Mouse (Mus musculus): ENCODE results near the gene Tmem259. TPM values are rescaled to one million over a fixed set of nuclear protein-coding genes. Genes with fewer than 3 reads are reported as not detected.

Gene Tmem259
- polyA plus RNA-seq, 3 experiments from 2014 or later = 2.0 to 2.5 (median 2.0) TPM

DNA sequence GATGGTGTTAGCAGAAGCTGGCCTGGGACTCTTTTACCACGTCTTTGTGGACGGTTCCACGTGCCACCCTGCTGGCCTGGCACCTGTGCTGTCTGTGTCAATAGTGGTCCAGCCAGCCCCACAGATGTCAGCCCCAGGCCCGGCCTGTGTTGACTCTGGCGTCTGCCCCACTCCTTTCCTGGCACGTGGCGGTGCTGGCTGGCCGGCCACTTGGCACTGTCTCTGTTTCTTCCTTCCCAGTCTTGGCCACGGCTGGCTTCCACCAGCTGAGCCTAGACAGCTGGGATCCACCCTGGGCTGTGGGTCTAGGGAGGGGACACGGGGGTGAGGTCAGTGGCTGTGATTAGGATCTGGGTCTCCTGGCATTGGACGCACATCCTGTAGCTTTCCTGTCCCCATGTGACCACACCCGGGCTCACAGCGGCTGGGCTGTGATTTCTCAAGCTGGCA, 49.8 kb downstream of the Tmem259 start:
- ATAC-seq = no peak

- no peak for ATAC-seq
These were observed 50.3 kb downstream of the Tmem259 start for GRCm38 (mm10) chr10:79933861-79934260.

- no peak for ATAC-seq
These were observed 50.9 kb downstream of the Tmem259 start for GRCm38 (mm10) chr10:79933145-79933679.

GRCm38 (mm10) chr10:79932736-79933135, 51.4 kb downstream of the Tmem259 start:
- no peak for ATAC-seq

DNA sequence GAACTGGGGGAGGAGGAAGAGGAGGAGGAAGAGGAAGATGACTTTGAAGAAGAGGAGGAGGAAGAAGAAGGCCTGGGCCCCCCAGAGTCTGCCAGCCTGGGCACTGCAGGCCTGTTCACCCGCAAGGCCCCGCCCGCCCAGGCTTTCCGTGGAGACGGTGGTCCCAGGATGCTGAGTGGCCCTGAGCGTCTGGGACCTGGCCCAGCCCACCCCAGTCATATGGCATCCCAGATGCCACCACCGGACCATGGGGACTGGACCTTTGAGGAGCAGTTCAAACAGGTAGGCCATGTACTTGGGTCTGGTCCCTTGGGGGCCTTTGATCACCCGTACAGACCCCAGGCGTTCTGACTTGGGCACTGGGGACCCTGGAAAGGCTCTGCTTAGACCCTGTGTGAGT, 52.3 kb downstream of the Tmem259 start:
- ATAC-seq = no peak

GRCm38 (mm10) chr10:79930826-79931186, 53.3 kb downstream of the Tmem259 start:
- no peak for ATAC-seq

DNA sequence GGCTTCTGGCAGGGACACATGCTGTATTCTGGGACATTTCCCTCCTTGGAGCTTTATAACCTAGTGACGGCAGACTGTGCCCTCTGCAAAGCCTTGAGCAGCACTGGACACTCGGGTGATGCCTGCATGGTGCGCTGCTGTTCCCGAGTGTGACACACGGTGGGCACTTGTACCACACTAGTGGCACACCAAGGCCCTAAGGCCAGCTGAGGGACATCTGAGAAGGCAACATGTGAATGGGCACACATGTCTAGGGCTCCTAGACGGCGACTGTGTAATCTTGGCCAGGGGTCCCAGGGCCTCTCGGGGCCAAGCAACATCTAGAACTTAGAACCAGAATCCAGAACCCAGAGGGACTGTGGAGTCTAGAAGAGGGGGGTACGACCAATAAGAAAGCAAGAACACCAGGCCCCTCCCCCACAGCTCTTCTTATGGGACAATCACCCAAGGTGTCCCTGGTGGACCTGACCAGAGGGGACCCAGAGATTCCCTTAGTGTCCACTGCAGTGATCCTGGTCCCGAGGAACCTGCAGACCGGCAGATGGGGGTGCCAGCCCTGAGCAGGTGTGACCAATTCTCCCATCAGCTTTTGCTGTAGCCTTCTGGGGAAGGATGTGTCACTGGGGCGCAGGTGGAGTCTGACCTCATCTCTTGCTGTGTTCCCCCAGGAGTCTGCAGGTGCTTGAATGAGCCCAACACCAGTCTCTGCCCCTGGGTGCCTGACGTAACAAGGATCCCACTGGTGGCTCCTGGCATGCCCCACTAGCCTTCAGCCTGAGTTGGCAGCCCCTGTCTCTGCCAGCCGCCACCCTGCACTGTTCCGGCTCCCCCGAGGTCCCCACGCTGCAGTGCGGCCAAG, 53.9 kb downstream of the Tmem259 start:
- no peak for ATAC-seq

GRCm38 (mm10) chr10:79928907-79929701, 55.0 kb downstream of the Tmem259 start:
- no peak for ATAC-seq

GRCm38 (mm10) chr10:79928030-79928694, 56.0 kb downstream of the Tmem259 start:
- no peak for ATAC-seq

DNA sequence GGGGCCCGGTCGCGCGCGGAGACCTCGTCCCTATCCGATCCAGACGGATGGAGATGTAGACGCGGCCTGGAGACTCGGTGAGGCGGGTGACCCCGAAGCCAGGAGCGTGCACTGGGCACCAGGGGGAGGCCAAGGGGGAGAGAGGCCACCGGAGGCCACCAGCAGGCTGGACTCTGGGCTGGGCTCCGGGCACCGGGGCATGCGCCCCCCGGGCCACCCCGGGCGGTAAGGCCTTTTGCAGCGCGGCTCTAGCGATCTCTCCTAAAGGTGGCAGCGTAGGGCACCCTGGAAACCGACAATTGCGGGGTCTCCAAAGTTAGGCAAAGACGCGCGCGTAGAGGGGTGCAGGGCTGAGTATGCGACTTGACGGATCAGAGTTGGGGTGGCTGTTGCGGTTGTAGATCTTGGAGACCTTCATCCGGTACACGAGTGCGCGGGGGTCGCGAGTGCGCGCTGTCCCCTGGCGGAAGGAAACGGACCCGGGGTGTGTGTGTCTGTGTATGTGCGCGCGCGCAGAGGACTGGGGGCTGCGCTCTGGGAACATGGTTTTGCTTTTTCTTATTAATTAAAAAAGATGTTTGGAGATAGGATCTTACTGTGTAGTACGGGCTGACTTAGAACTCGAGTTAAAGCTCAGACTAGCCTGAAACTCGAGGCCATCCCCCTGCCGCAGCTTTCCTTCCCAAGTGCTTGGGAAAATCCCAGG, 56.7 kb downstream of the Tmem259 start:
- ATAC-seq = no peak

- peak; percentile 81 for ATAC-seq
These were observed 57.4 kb downstream of the Tmem259 start, which contains the start of gene Arid3a for GRCm38 (mm10) chr10:79926491-79927323. TSS of gene Arid3a (plus strand) at chr10:79927043.

DNA sequence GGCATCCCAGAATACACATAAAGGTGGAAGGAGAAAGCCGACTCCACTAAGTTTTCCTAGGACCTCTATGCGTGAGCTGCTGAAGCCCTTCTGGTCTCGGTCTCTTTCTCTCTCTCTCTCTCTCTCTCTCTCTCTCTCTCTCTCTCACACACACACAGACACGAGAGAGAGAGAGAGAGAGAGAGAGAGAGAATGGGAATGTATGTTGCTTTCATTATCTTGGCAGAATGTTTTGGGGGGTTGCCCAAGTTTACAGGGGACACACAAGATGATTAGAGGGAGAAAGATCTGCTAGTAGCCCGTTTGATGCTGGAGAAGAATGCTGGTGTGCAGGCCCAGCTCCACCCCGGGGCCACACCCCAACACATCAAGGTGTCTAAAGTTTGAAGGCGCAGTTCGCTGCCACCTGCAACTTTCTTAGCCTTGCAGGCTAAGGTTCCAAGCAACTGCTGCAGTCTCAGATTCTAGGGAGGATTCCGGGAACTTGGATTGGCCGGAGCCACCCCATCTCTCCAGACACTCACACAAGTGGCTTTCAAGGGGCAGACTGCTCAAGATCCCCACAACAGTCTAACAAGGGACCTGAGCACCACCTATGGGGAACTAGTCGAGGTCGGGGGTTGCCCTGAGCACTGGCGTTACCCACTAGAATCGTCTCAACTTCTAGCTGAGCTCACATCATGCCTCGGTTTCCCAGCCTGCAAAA, 58.2 kb downstream of the Tmem259 start:
- ATAC-seq = no peak

DNA sequence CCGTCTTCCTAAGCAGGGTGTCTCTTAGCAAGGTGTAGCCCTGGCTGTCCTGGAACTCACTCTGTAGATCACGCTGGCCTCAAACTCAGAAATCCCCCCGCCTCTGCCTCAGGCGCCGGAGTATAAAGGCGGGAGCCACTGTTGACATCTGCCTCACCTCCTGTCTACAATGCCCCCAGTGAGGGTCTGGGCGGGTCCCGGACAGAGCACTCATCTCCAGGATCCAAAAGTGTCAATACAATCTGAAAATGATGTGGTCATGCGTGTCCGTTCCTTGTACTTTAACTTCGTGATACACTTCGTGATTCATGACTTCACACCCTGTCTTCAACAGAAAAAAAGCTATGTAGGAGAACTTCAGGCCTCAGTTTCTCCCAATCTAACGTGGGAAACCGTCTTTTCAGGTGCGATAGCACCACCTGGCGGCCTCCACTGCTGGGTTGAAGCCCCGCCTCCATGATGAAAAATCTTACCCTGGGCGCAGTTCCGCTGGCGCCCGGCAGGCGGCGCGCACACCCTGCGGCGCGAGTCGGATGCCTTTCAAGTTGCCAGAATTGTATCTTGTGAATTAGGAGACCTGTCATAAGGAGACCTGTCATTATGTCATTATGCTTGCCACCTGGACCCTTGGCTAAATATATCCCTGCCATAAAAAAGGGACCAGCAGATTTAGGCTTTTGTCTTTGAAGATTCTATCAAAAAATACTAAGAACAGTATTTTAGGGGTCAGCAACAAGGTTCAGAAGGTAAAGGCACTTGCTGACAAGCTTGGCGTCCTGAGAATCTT, 58.9 kb downstream of the Tmem259 start:
- ATAC-seq = peak; percentile 51

Other genes starting within 250 kb of the Tmem259 start
- gene Polrmt, start 237.7 kb downstream of the Tmem259 start, polyA plus RNA-seq (2017; shearing (Covaris generic)) = 10 to 100 TPM; 10.6 to 19.2 (median 17.1) TPM
- under 1 TPM in 1 of 3 experiments, not detected in 2; 0.24 TPM for gene Fgf22, start 229.3 kb downstream of the Tmem259 start, polyA plus RNA-seq (2017; shearing (Covaris generic))
- 1 to 10 TPM; 2.1 to 2.8 (median 2.7) TPM for gene Rnf126, start 217.4 kb downstream of the Tmem259 start, polyA plus RNA-seq (2017; shearing (Covaris generic))
- 1 to 10 TPM in 1 of 3 experiments, under 1 TPM in 1, not detected in 1; 0.21 to 1.2 TPM for gene Fstl3, start 207.1 kb downstream of the Tmem259 start, polyA plus RNA-seq (2017; shearing (Covaris generic))
- 1 to 10 TPM in 1 of 3 experiments, under 1 TPM in 1, not detected in 1; 0.57 to 1.1 TPM for gene Prss57, start 193.4 kb downstream of the Tmem259 start, polyA plus RNA-seq (2017; shearing (Covaris generic))
- under 1 TPM in 1 of 3 experiments, not detected in 2; 0.43 TPM for gene Palm, start 190.8 kb downstream of the Tmem259 start, polyA plus RNA-seq (2017; shearing (Covaris generic))
- not detected for gene Misp, start 163.3 kb downstream of the Tmem259 start, polyA plus RNA-seq (2017; shearing (Covaris generic))
- 100 to 1,000 TPM in 2 of 3 experiments, 10 to 100 TPM in 1; 97.4 to 169 (median 149) TPM for gene Ptbp1, start 129.9 kb downstream of the Tmem259 start, polyA plus RNA-seq (2017; shearing (Covaris generic))
- gene Prtn3, start 109.9 kb downstream of the Tmem259 start, polyA plus RNA-seq (2017; shearing (Covaris generic)) = not detected
- 1 to 10 TPM; 1.6 to 3.3 (median 2.2) TPM for gene Plppr3, start 109.7 kb downstream of the Tmem259 start, polyA plus RNA-seq (2017; shearing (Covaris generic))
- gene Elane, start 98.1 kb downstream of the Tmem259 start, polyA plus RNA-seq (2017; shearing (Covaris generic)) = not detected
- gene Cfd, start 93.5 kb downstream of the Tmem259 start, polyA plus RNA-seq (2017; shearing (Covaris generic)) = not detected
- gene Med16, start 75.4 kb downstream of the Tmem259 start, polyA plus RNA-seq (2017; shearing (Covaris generic)) = 1 to 10 TPM; 5.7 to 7.9 (median 7.1) TPM
- 1 to 10 TPM in 1 of 3 experiments, not detected in 2; 5.5 TPM for gene Gm26602, start 73.5 kb downstream of the Tmem259 start, polyA plus RNA-seq (2017; shearing (Covaris generic))
- gene Kiss1r, start 67.4 kb downstream of the Tmem259 start, polyA plus RNA-seq (2017; shearing (Covaris generic)) = not detected
- gene R3hdm4, start 63.1 kb downstream of the Tmem259 start, polyA plus RNA-seq (2017; shearing (Covaris generic)) = 100 to 1,000 TPM in 1 of 3 experiments, 10 to 100 TPM in 2; 96.5 to 106 (median 96.9) TPM
- 1 to 10 TPM; 2.1 to 3.5 (median 2.4) TPM for gene Arid3a, start 57.3 kb downstream of the Tmem259 start, polyA plus RNA-seq (2017; shearing (Covaris generic))
- 10 to 100 TPM; 66.6 to 85.2 (median 74.2) TPM for gene Wdr18, start 24.2 kb downstream of the Tmem259 start, polyA plus RNA-seq (2017; shearing (Covaris generic))
- under 1 TPM in 2 of 3 experiments, not detected in 1; 0.16 to 0.20 TPM for gene Grin3b, start 13.6 kb downstream of the Tmem259 start, polyA plus RNA-seq (2017; shearing (Covaris generic))
- 100 to 1,000 TPM; 672 to 989 (median 979) TPM for gene Cnn2, start 4.3 kb upstream of the Tmem259 start, polyA plus RNA-seq (2017; shearing (Covaris generic))
- 10 to 100 TPM; 10.7 to 14.2 (median 13.3) TPM for gene Abca7, start 12.2 kb upstream of the Tmem259 start, polyA plus RNA-seq (2017; shearing (Covaris generic))
- gene Arhgap45, start 32.3 kb upstream of the Tmem259 start, polyA plus RNA-seq (2017; shearing (Covaris generic)) = 100 to 1,000 TPM; 242 to 254 (median 251) TPM
- gene Polr2e, start 55.5 kb upstream of the Tmem259 start, polyA plus RNA-seq (2017; shearing (Covaris generic)) = 100 to 1,000 TPM; 137 to 227 (median 211) TPM
- 100 to 1,000 TPM; 346 to 445 (median 381) TPM for gene Gpx4, start 62.8 kb upstream of the Tmem259 start, polyA plus RNA-seq (2017; shearing (Covaris generic))
- 10 to 100 TPM; 30.4 to 39.1 (median 32.6) TPM for gene Sbno2, start 121.2 kb upstream of the Tmem259 start, polyA plus RNA-seq (2017; shearing (Covaris generic))
- 10 to 100 TPM; 23.5 to 30.3 (median 25.5) TPM for gene Stk11, start 131.5 kb upstream of the Tmem259 start, polyA plus RNA-seq (2017; shearing (Covaris generic))
- gene Atp5d, start 154.3 kb upstream of the Tmem259 start, polyA plus RNA-seq (2017; shearing (Covaris generic)) = 100 to 1,000 TPM; 297 to 357 (median 299) TPM
- gene Cbarp, start 156.5 kb upstream of the Tmem259 start, polyA plus RNA-seq (2017; shearing (Covaris generic)) = 1 to 10 TPM in 2 of 3 experiments, under 1 TPM in 1; 0.60 to 2.3 (median 1.3) TPM
- 1 to 10 TPM; 7.3 to 9.3 (median 7.5) TPM for gene Midn, start 163.9 kb upstream of the Tmem259 start, polyA plus RNA-seq (2017; shearing (Covaris generic))
- 100 to 1,000 TPM in 2 of 3 experiments, 10 to 100 TPM in 1; 84.2 to 255 (median 213) TPM for gene Cirbp, start 181.7 kb upstream of the Tmem259 start, polyA plus RNA-seq (2017; shearing (Covaris generic))
- 10 to 100 TPM; 17.9 to 28.4 (median 20.5) TPM for gene 1600002K03Rik, start 188.6 kb upstream of the Tmem259 start, polyA plus RNA-seq (2017; shearing (Covaris generic))
- gene Efna2, start 195.2 kb upstream of the Tmem259 start, polyA plus RNA-seq (2017; shearing (Covaris generic)) = not detected
- gene Mum1, start 242.1 kb upstream of the Tmem259 start, polyA plus RNA-seq (2017; shearing (Covaris generic)) = 10 to 100 TPM; 57.7 to 85.1 (median 67.4) TPM

All from inflammation-experienced regulatory T-cells, adult 6 months (primary cell).